In genomic region chr17:46170538-46170937, GRCm38 (mm10) we compare ENCODE assay signal across 8 mouse cellular contexts. TPM values are rescaled to one million over a fixed set of nuclear protein-coding genes. Genes with fewer than 3 reads are reported as not detected.
DNase-seq lines count a peak whose midpoint lies in the region; ATAC-seq and TF ChIP-seq lines count a peak whose summit lies in the region.

No protein-coding gene starts in this region.

- H3K4me3 ChIP-seq in gastrocnemius, adult 2 months: no peak overlapping the region
- no peak overlapping the region for H3K4me3 ChIP-seq in liver, postnatal 0 days (ENCODE audit: low read depth, low read length)

- TF ChIP-seq EP300 in liver, postnatal 0 days (IDR thresholded peaks at IDR 0.05; ENCODE audit: low read depth): no peak

- H3K36me3 ChIP-seq in liver, postnatal 0 days (replicated peaks; ENCODE audit: insufficient read depth, low read length): peaks cover 84% of the 10 kb centered on the region

- H3K9me3 ChIP-seq in liver, postnatal 0 days (ENCODE audit: low read length): no peaks in the 10 kb centered on the region

- no peak overlapping the region for H3K4me2 ChIP-seq in liver, postnatal 0 days (ENCODE audit: low read depth, low read length)

- intact Hi-C loops in gastrocnemius, adult 2 months (cut with DNase I): no loop called here

- H3K4me1 ChIP-seq in liver, postnatal 0 days (ENCODE audit: insufficient read depth): no peaks in the 10 kb centered on the region

- no peak for ATAC-seq in liver, postnatal 0 days
- no peak for ATAC-seq in cerebellum, adult (ENCODE audit: insufficient number of reproducible peaks, low FRiP score, low TSS enrichment)

- H3K27me3 ChIP-seq in liver, postnatal 0 days (ENCODE audit: insufficient read depth, low read length): no peaks in the 10 kb centered on the region

- H3K27ac ChIP-seq in gastrocnemius, adult 2 months: no peak overlapping the region
- no peak overlapping the region for H3K27ac ChIP-seq in liver, postnatal 0 days (ENCODE audit: low read depth)

- no peak overlapping the region for H3K9ac ChIP-seq in liver, postnatal 0 days (replicated peaks)

- peak; percentile 65 for TF ChIP-seq CTCF in gastrocnemius, adult 2 months (IDR thresholded peaks at IDR 0.05)
- TF ChIP-seq CTCF in liver, postnatal 0 days (IDR thresholded peaks at IDR 0.05; ENCODE audit: low read depth): peak; percentile 85

- no peak for DNase-seq in gastrocnemius, adult 2 months
- DNase-seq in gastrocnemius, postnatal 4 days (ENCODE audit: low spot score in 2 of 2): no peak
- peak; percentile 60 to 64 for DNase-seq in B cell, adult 2 months
- peak; percentile 71 for DNase-seq in brain, adult 2 months (ENCODE audit: low read depth, low spot score)
- no peak for DNase-seq in liver, postnatal 0 days
- DNase-seq in urinary bladder, postnatal 25 days (ENCODE audit: low spot score): no peak
- no peak for DNase-seq in gastrocnemius, adult 8-10 months (ENCODE audit: low spot score in 2 of 2)

- 67% methylated on average over 3 of the region's 3 CpGs for WGBS in liver, postnatal 0 days (ENCODE audit: insufficient replicate concordance)

RNA-seq across cellular contexts. Expression of gene Gtpbp2, which starts 9.7 kb away (rescaled TPM):
- total RNA-seq in gastrocnemius, adult 2 months (2021): 10 to 100 TPM; 52.7 to 55.2 TPM
- 10 to 100 TPM; 70.2 to 77.6 TPM for total RNA-seq in gastrocnemius, postnatal 4 days (2021)
- polyA plus RNA-seq in liver, postnatal 0 days (2015; fragmentation: Nextera tagmentation; extraction: Ambion mirVana): 23.4 and 27.5 TPM in 2 replicates
- total RNA-seq in gastrocnemius, adult 8-10 months (2022): 10 to 100 TPM; 37.0 to 43.9 (median 40.3) TPM

RNA-seq across cellular contexts. Expression of gene Mad2l1bp, which starts 17.2 kb away (rescaled TPM):
- total RNA-seq in gastrocnemius, adult 2 months (2021): 10 to 100 TPM; 20.8 to 25.1 TPM
- total RNA-seq in gastrocnemius, postnatal 4 days (2021): 10 to 100 TPM; 15.7 to 17.6 TPM
- polyA plus RNA-seq in liver, postnatal 0 days (2015; fragmentation: Nextera tagmentation; extraction: Ambion mirVana): 25.0 and 25.3 TPM in 2 replicates
- total RNA-seq in gastrocnemius, adult 8-10 months (2022): 10 to 100 TPM; 14.1 to 26.9 (median 18.9) TPM

RNA-seq across cellular contexts. Expression of gene Rsph9, which starts 26.5 kb away (rescaled TPM):
- total RNA-seq in gastrocnemius, adult 2 months (2021): under 1 TPM; 0.47 to 0.61 TPM
- 1 to 10 TPM; 1.1 to 1.4 TPM for total RNA-seq in gastrocnemius, postnatal 4 days (2021)
- 1.7 and 1.8 TPM in 2 replicates for polyA plus RNA-seq in liver, postnatal 0 days (2015; fragmentation: Nextera tagmentation; extraction: Ambion mirVana)
- under 1 TPM in 3 of 4 experiments, not detected in 1; 0.34 to 0.58 (median 0.40) TPM for total RNA-seq in gastrocnemius, adult 8-10 months (2022)

RNA-seq across cellular contexts. Expression of gene Polh, which starts 31.9 kb away (rescaled TPM):
- total RNA-seq in gastrocnemius, adult 2 months (2021): 10 to 100 TPM; 11.8 to 14.1 TPM
- 10 to 100 TPM; 19.6 to 20.2 TPM for total RNA-seq in gastrocnemius, postnatal 4 days (2021)
- polyA plus RNA-seq in liver, postnatal 0 days (2015; fragmentation: Nextera tagmentation; extraction: Ambion mirVana): 6.9 and 8.9 TPM in 2 replicates
- 10 to 100 TPM; 12.3 to 16.2 (median 14.3) TPM for total RNA-seq in gastrocnemius, adult 8-10 months (2022)

RNA-seq across cellular contexts. Expression of gene Xpo5, which starts 32.0 kb away (rescaled TPM):
- 10 to 100 TPM; 10.8 to 12.2 TPM for total RNA-seq in gastrocnemius, adult 2 months (2021)
- total RNA-seq in gastrocnemius, postnatal 4 days (2021): 10 to 100 TPM; 23.0 to 26.8 TPM
- polyA plus RNA-seq in liver, postnatal 0 days (2015; fragmentation: Nextera tagmentation; extraction: Ambion mirVana): 7.4 and 8.7 TPM in 2 replicates
- 10 to 100 TPM in 2 of 4 experiments, 1 to 10 TPM in 2; 8.0 to 10.3 (median 9.6) TPM for total RNA-seq in gastrocnemius, adult 8-10 months (2022)

Comparison
In these comparisons a context has a peak if more than half of its experiments do, and no peak if none do; other contexts are left out.
1. DNase-seq: peak in B cell, adult 2 months (2 of 2) and brain, adult 2 months (single experiment); none in gastrocnemius, adult 2 months (single experiment), gastrocnemius, postnatal 4 days (0 of 2), liver, postnatal 0 days (single experiment), urinary bladder, postnatal 25 days (single experiment) and gastrocnemius, adult 8-10 months (0 of 2).